Mouse (Mus musculus) granulocyte monocyte progenitor cell, adult 5-6 weeks (primary cell): ENCODE results near the gene Ripor2. TPM values are rescaled to one million over a fixed set of nuclear protein-coding genes. Genes with fewer than 3 reads are reported as not detected.

Source experiments
- ATAC-seq: replicated peaks from 2 replicates; pipeline ENCODE4 v1.8.0; 2016; ENCODE audit warnings: mild to moderate bottlenecking, moderate TSS enrichment, inconsistent platforms; ENCODE audit not compliant: poor library complexity, severe bottlenecking
- total RNA-seq, 2 experiments: library from RNA; stranded (forward) in 1 of 2; stranded (reverse) in 1 of 2; fragments of 200-712, 200-1000 nt in 1 of 2; fragments of >200 nt in 1 of 2; fragmentation: Nextera tagmentation in 1 of 2; gene quantifications; 2 replicates each; pipeline ENCODE4 v1.2.3; 2014 to 2017

Gene Ripor2
- total RNA-seq, 2 experiments from 2014 or later: 33.5 to 41.1 TPM

- ATAC-seq: peak; percentile 76
Measured at GRCm38 (mm10) chr13:24686705-24687665, 105.0 kb downstream of the Ripor2 start.

- no peak for ATAC-seq
Measured at GRCm38 (mm10) chr13:24693312-24693711, 111.3 kb downstream of the Ripor2 start.

- peak; percentile 90 for ATAC-seq
Measured at GRCm38 (mm10) chr13:24698746-24699145, 116.8 kb downstream of the Ripor2 start.

- ATAC-seq: no peak
Measured at GRCm38 (mm10) chr13:24702128-24702527, 120.1 kb downstream of the Ripor2 start.

- no peak for ATAC-seq
Measured at GRCm38 (mm10) chr13:24709656-24710396, 127.8 kb downstream of the Ripor2 start.

- peak; percentile 92 for ATAC-seq
Measured at GRCm38 (mm10) chr13:24710968-24711367, 129.0 kb downstream of the Ripor2 start.

- no peak for ATAC-seq
Measured at GRCm38 (mm10) chr13:24712581-24713130, 130.7 kb downstream of the Ripor2 start.

- peak; percentile 43; the same call in 1 of the 2 replicates for ATAC-seq
Measured at GRCm38 (mm10) chr13:24713434-24714000, 131.5 kb downstream of the Ripor2 start.

GRCm38 (mm10) chr13:24714360-24714885 is 132.4 kb downstream of the Ripor2 start:
- ATAC-seq: no peak

- no peak for ATAC-seq
Measured at GRCm38 (mm10) chr13:24715601-24716000, 133.6 kb downstream of the Ripor2 start.

- ATAC-seq: no peak
Measured at GRCm38 (mm10) chr13:24716441-24716840, 134.5 kb downstream of the Ripor2 start.

GRCm38 (mm10) chr13:24717677-24718076 is 135.7 kb downstream of the Ripor2 start:
- no peak for ATAC-seq

- no peak for ATAC-seq
Measured at GRCm38 (mm10) chr13:24721502-24721901, 139.5 kb downstream of the Ripor2 start.

GRCm38 (mm10) chr13:24723699-24724394 is 141.9 kb downstream of the Ripor2 start:
- ATAC-seq: no peak

GRCm38 (mm10) chr13:24724395-24724759 is 142.4 kb downstream of the Ripor2 start:
- ATAC-seq: no peak

- ATAC-seq: no peak
Measured at GRCm38 (mm10) chr13:24729128-24729527, 147.1 kb downstream of the Ripor2 start.

GRCm38 (mm10) chr13:24734502-24734901 is 152.5 kb downstream of the Ripor2 start:
- ATAC-seq: no peak

- no peak for ATAC-seq
Measured at GRCm38 (mm10) chr13:24735608-24736131, 153.7 kb downstream of the Ripor2 start.

GRCm38 (mm10) chr13:24741028-24741427 is 159.0 kb downstream of the Ripor2 start, which contains the start of gene Armh2:
Armh2 (plus strand) TSS chr13:24741232.
- no peak for ATAC-seq
